Mouse (Mus musculus): ENCODE results near the gene March8.
"Not testable (repeated sequence)": the region's sequence is repeated elsewhere in the genome, so short reads cannot be mapped to it uniquely, and the experiment has no call there.

The March8 gene

GRCm38 (mm10) chr6:116337835-116338501 lies at the start of gene March8:
Gene March8 (plus strand): TSS chr6:116338024.
- peak; percentile 92 for DNase-seq (ENCODE audit: low spot score)

DNA sequence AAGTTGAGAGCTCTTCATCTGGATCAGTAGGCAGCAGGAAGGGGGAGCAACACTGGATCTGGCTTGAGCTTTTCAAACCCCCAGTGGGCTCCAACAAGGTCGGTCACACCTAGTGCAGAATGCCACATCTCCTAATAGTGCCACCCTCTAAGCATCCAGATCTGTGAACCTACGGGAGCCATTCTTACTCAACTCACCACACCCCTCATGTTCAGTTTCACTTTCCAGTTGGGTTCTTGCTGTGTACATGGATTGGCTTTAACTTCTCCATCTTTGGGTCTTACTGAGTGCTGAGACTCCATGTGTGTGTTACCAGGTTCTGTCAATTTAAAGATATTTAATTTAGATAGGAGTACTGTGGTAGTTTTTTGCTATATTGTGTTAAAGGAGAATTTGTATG lies 26.4 kb upstream of the March8 start:
- DNase-seq (ENCODE audit: low spot score), result no peak

GRCm38 (mm10) chr6:116319259-116319658 lies 18.6 kb upstream of the March8 start:
- DNase-seq (ENCODE audit: low spot score), result no peak

GRCm38 (mm10) chr6:116326641-116327040 lies 11.2 kb upstream of the March8 start:
- no peak for DNase-seq (ENCODE audit: low spot score)

DNA sequence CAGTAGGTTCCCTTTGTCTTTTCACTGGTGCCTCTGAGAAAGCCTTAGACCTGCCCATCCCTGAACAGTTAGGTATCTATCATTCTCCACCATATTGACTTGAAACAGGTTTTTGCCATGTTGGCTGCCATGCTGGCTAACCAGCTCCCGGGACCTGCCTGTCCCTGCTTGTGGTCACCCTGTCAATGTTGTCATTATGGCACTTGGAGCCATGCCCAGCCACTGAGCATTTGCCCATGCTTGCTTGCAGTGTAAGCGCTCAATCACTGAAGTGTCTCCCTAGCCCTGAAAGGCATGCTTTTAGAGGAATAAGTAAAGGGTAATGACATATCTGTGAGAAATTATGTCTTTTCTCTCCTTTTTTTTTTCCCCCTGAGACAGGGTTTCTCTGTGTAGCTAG lies 6.4 kb upstream of the March8 start:
- no peak for DNase-seq (ENCODE audit: low spot score)

DNA sequence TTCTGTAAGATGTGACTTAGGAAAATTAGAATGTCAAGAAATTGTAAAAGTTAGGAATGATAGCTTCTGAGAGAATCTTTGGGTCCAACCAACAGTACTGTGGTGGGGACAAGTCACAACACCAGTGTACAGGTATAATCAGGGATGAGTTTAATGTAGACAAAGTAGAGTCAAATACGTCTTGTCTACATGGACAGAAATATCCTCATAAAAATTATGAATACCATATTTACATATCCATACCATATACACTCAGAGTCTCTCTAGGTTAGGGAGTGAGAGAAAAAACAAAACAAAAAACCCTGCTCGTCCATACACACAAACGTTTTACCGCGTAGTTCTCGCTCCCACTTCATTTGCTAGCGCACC lies 374 bp upstream of the March8 start:
- no peak for DNase-seq (ENCODE audit: low spot score)

DNA sequence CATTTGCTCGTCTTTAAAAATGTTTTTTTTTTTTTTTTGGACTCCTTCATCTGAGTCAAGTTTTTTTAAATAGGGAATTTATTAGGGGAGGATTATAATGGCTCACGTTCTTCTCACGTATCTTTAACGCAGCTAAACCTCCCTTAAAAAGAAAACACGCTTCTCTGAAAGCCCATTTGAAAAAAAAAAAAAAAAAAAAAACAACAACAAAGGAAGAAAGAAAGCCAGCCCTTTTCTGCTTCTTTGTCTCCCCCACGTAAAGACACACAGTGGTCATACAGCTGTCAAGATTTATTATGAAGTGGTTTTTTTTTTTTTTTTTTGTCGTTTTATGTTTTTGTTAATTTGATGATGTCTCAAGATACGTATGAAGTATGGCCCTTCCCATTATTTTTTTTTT lies 696 bp downstream of the March8 start:
- DNase-seq (ENCODE audit: low spot score), result no peak

DNA sequence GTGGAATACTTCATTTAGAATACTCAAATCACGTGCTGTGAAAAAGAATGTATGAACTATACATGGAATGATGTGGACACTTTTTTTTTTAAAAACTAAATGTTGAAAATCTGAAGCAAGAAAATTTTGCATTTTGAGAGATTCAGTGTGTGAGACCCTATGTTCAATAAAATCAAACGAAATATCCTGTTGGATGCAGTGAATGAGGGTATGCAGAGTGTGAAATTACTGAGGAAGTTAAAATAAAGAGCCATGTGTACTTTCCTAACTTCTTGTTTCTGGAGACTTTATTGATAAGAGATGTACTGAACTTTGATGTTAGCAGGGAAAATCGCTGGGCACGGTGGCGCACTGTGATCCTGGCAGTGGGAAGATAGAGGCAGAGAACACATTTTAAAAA lies 1.3 kb downstream of the March8 start:
- no peak for DNase-seq (ENCODE audit: low spot score)

DNA sequence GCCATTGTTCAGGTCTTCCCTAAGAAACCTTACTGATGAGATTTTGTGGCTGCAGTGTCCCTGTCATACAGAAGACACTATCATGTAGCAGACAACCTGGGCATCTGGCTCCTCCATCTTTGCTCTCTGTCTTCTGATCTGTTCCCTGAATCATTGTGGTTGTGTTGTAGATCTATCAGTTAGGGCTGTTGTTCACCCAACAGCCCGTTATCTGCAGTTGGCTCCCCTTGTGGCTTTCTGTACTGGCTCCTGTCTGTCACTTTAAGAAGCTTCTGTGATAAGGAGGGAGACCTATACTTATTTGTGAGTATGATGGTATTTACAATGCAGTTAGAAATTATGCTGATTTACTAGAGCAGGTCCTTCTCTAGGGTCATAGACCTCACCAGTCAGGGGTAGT lies 2.7 kb downstream of the March8 start:
- no peak for DNase-seq (ENCODE audit: low spot score)

- peak; percentile 53 for DNase-seq (ENCODE audit: low spot score)
These were observed 10.1 kb downstream of the March8 start for GRCm38 (mm10) chr6:116347953-116348352.

DNA sequence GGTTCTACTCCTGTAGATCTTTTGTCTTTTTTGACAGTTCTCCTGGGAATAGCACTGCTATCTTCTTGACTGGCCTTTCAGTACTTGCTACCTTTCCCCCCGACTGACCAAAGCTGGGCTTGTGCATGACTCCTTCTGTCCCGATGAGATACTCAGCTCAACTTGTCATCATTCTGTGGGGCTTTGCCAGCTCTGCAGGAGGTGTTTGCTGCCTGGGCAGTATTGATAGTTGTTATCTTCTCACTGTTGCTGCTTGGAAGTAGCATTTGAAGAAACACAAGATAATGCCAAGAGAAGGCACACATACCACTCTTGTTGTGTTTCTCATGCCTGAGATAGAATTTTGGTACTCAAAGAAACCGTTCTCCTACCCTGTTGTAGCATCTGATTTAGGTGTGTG lies 12.2 kb downstream of the March8 start:
- DNase-seq (ENCODE audit: low spot score), result no peak

- DNase-seq (ENCODE audit: low spot score), result no peak
These were observed 12.8 kb downstream of the March8 start for GRCm38 (mm10) chr6:116350643-116351042.

DNA sequence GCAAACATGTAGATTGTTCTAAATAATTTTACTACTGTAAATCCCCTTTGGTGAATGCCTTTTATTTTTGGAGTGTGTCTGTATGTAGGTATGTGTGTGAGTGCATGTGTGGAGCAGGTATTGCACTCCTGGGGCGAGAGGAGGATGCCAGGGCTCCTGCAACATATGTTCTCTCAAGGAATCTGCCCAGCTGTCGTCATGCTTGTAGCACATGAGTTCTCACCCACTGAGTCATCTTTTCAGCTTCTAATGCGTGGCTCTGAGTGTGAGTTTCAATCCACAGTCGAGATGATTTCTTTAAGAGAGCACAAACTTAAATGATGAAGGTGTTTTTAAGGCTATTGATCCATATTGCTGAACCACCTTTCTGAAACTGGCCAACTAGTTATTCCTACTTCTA lies 13.7 kb downstream of the March8 start:
- DNase-seq (ENCODE audit: low spot score), result no peak

DNA sequence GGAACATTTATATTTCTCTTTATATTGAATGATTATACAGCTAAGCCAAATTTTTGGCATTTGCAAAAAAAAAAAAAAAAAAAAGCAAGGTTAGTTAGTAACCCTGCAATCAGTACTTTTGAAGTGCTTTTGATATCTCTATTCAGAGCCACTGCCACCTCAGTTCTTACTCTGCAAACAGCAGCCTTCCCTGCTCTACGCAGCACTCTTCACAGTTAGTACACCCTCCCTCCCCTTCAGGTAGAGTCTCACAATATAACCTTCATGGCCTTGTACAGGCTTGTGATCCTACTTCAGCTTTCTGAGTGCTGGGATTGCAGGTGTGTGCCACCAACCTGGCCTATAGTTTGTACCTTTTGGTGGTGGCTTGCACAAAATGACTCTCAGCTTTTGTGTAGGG lies 15.6 kb downstream of the March8 start:
- DNase-seq (ENCODE audit: low spot score), result no peak

DNA sequence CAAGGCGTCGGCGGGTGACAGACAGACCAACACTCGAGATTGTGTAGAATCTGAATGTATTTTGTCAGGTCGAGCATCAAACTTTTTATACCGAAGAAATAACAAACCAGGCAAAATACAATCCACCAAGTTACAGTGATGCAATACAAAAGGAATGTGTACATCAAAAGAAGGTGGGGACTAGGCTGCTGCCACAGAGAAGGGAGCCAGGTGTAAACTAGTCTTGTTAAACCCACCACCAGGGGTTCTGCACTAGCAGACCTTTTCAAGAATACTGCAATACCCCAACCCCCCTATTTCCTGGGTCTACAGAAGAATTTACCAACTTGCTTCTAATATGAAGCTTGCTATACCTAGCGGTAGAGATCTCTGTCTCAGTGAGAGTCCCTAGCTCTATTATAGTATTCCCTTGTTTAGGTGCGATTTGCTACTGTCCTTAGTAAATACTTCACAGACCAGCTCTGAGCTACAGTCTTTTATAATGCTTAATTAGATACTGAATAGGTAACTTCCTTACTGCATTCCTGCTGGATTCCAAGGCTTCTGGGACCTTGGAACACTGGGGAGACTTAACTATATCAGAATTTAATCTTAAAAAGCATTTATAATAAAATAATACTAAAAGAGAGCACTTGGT lies 18.6 kb downstream of the March8 start:
- DNase-seq (ENCODE audit: low spot score), result not testable (repeated sequence)

DNA sequence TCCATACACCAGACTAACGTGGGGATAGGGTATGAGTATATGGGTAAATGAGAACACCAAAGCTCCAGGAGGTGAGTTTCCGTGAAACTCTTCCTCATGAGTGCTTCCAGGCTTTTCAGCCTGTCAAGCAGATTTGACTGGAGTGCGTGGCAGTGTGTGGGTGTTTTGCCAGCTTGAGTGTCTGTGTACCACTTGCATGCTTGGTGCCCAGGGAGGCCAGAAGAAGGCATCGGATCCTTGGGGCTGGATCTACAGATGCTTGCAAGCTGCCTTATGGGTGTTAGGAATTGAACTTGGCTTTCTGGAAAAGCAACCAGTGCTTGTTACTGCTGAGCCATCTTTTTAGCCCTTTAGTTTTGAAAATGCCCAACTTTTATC lies 19.1 kb downstream of the March8 start:
- DNase-seq (ENCODE audit: low spot score), result no peak

- no peak for DNase-seq (ENCODE audit: low spot score)
These were observed 20.2 kb downstream of the March8 start for GRCm38 (mm10) chr6:116358056-116358455.

- DNase-seq (ENCODE audit: low spot score), result no peak
These were observed 21.4 kb downstream of the March8 start for GRCm38 (mm10) chr6:116359256-116359655.

- no peak for DNase-seq (ENCODE audit: low spot score)
These were observed 23.6 kb downstream of the March8 start for GRCm38 (mm10) chr6:116361463-116361862.

GRCm38 (mm10) chr6:116361993-116362392 lies 24.2 kb downstream of the March8 start:
- no peak for DNase-seq (ENCODE audit: low spot score)

- no peak for DNase-seq (ENCODE audit: low spot score)
These were observed 30.1 kb downstream of the March8 start for GRCm38 (mm10) chr6:116367971-116368370.

GRCm38 (mm10) chr6:116369811-116370210 lies 32.0 kb downstream of the March8 start:
- DNase-seq (ENCODE audit: low spot score), result no peak

- no peak for DNase-seq (ENCODE audit: low spot score)
These were observed 32.6 kb downstream of the March8 start for GRCm38 (mm10) chr6:116370216-116370976.

Data from yolk sac, embryonic 10.5 days (tissue).